In genomic region chr17:62659501-62660175, GRCm38 (mm10) we compare ENCODE assay signal across 8 mouse cellular contexts.
A peak's percentile ranks its signal among the peaks of the same experiment; 100 is the strongest.
DNase-seq lines count a peak whose midpoint lies in the region; ATAC-seq and TF ChIP-seq lines count a peak whose summit lies in the region.

No protein-coding gene starts in this region.

- H3K4me1 ChIP-seq in cerebellum, adult 2 months (ENCODE audit: control insufficient read depth, insufficient read depth, low read length): no peaks in the 10 kb centered on the region
- peaks cover 30% of the 10 kb centered on the region for H3K4me1 ChIP-seq in forebrain, embryonic 14.5 days (ENCODE audit: control insufficient read depth, insufficient read depth, low read length)
- H3K4me1 ChIP-seq in neural tube, embryonic 13.5 days (replicated peaks): peaks cover 65% of the 10 kb centered on the region
- H3K4me1 ChIP-seq in lung, postnatal 0 days (ENCODE audit: insufficient read depth, low read depth, low read length): no peaks in the 10 kb centered on the region

- H3K4me3 ChIP-seq in cerebellum, adult 2 months (replicated peaks; ENCODE audit: insufficient read depth, low read depth, low read length): no peak overlapping the region
- no peak overlapping the region for H3K4me3 ChIP-seq in forebrain, embryonic 14.5 days (ENCODE audit: low read depth, low read length)
- no peak overlapping the region for H3K4me3 ChIP-seq in neural tube, embryonic 13.5 days
- no peak overlapping the region for H3K4me3 ChIP-seq in lung, postnatal 0 days (ENCODE audit: low read depth, low read length)

- WGBS in cerebellum, adult 2 months: 25% methylated on average over 14 of the region's 14 CpGs
- WGBS in forebrain, embryonic 14.5 days: 6% methylated on average over 14 of the region's 14 CpGs
- 38% methylated on average over 14 of the region's 14 CpGs for WGBS in neural tube, embryonic 13.5 days
- WGBS in lung, postnatal 0 days: 88% methylated on average over 14 of the region's 14 CpGs

- peak; percentile 94 for ATAC-seq in forebrain, embryonic 14.5 days
- peak; percentile 93 for ATAC-seq in neural tube, embryonic 13.5 days (ENCODE audit: low read depth)
- ATAC-seq in lung, postnatal 0 days: no peak

- TF ChIP-seq CTCF in cerebellum, adult 2 months (IDR thresholded peaks at IDR 0.05; ENCODE audit: borderline replicate concordance, insufficient read depth, low read depth, low read length): no peak
- no peak for TF ChIP-seq CTCF in lung, postnatal 0 days (IDR thresholded peaks at IDR 0.05)

- TF ChIP-seq EP300 in lung, postnatal 0 days (IDR thresholded peaks at IDR 0.05): no peak

- H3K27ac ChIP-seq in cerebellum, adult 2 months (ENCODE audit: insufficient read depth, low read length): no peak overlapping the region
- H3K27ac ChIP-seq in forebrain, embryonic 14.5 days (ENCODE audit: low read depth, low read length): 0 out of 2 replicates have a peak overlapping the region, but pooled peaks have one; percentile 23
- peak overlapping the region; percentile 85 for H3K27ac ChIP-seq in neural tube, embryonic 13.5 days (replicated peaks)
- no peak overlapping the region for H3K27ac ChIP-seq in lung, postnatal 0 days (ENCODE audit: low read length)

- H3K9ac ChIP-seq in forebrain, embryonic 14.5 days (ENCODE audit: low read length): no peak overlapping the region
- H3K9ac ChIP-seq in neural tube, embryonic 13.5 days: peak overlapping the region; percentile 18
- H3K9ac ChIP-seq in lung, postnatal 0 days (replicated peaks; ENCODE audit: low read depth): no peak overlapping the region

- DNase-seq in cerebellum, adult 2 months: peak; percentile 28 to 44
- peak; percentile 96 for DNase-seq in forebrain, embryonic 14.5 days (ENCODE audit: low spot score)
- DNase-seq in layer of hippocampus, adult 9-11 months: peak; percentile 51
- DNase-seq in adrenal gland, postnatal 14 days: no peak
- no peak for DNase-seq in spleen, adult 18-20 months
- no peak for DNase-seq in urinary bladder, postnatal 36 days (ENCODE audit: low spot score in 2 of 2)
- no peak for DNase-seq in lung, postnatal 0 days (ENCODE audit: low spot score)

- no peaks in the 10 kb centered on the region for H3K9me3 ChIP-seq in forebrain, embryonic 14.5 days (replicated peaks; ENCODE audit: control insufficient read depth, low read length)
- no peaks in the 10 kb centered on the region for H3K9me3 ChIP-seq in neural tube, embryonic 13.5 days
- no peaks in the 10 kb centered on the region for H3K9me3 ChIP-seq in lung, postnatal 0 days (ENCODE audit: low read length)

- TF ChIP-seq POLR2A in cerebellum, adult 2 months (IDR thresholded peaks at IDR 0.05; ENCODE audit: borderline replicate concordance, insufficient read depth, low read length): no peak

- H3K27me3 ChIP-seq in cerebellum, adult 2 months (ENCODE audit: control insufficient read depth, insufficient read depth, low read length): no peaks in the 10 kb centered on the region
- H3K27me3 ChIP-seq in forebrain, embryonic 14.5 days (replicated peaks; ENCODE audit: control insufficient read depth, insufficient read depth, low read length): no peaks in the 10 kb centered on the region
- no peaks in the 10 kb centered on the region for H3K27me3 ChIP-seq in neural tube, embryonic 13.5 days
- no peaks in the 10 kb centered on the region for H3K27me3 ChIP-seq in lung, postnatal 0 days (replicated peaks; ENCODE audit: insufficient read depth, low read length)

- H3K4me2 ChIP-seq in forebrain, embryonic 14.5 days (ENCODE audit: low read length): peak overlapping the region; percentile 36
- peak overlapping the region; percentile 36 for H3K4me2 ChIP-seq in neural tube, embryonic 13.5 days
- no peak overlapping the region for H3K4me2 ChIP-seq in lung, postnatal 0 days (replicated peaks; ENCODE audit: low read depth, low read length)

- no peaks in the 10 kb centered on the region for H3K36me3 ChIP-seq in forebrain, embryonic 14.5 days (ENCODE audit: control insufficient read depth, insufficient read depth, low read length)
- H3K36me3 ChIP-seq in neural tube, embryonic 13.5 days: no peaks in the 10 kb centered on the region
- H3K36me3 ChIP-seq in lung, postnatal 0 days (ENCODE audit: insufficient read depth, low read length): no peaks in the 10 kb centered on the region

Comparison
In these comparisons a context has a peak if more than half of its experiments do, and no peak if none do; other contexts are left out.
1. DNase-seq: peak in cerebellum, adult 2 months (2 of 2), forebrain, embryonic 14.5 days (single experiment) and layer of hippocampus, adult 9-11 months (single experiment); none in adrenal gland, postnatal 14 days (single experiment), spleen, adult 18-20 months (0 of 2), urinary bladder, postnatal 36 days (0 of 2) and lung, postnatal 0 days (single experiment).
2. H3K27ac ChIP-seq: peak in forebrain, embryonic 14.5 days (single experiment) and neural tube, embryonic 13.5 days (single experiment); none in cerebellum, adult 2 months (single experiment) and lung, postnatal 0 days (single experiment).